Mouse (Mus musculus): ENCODE data around the gene Cand1. TPM values are rescaled to one million over a fixed set of nuclear protein-coding genes. Genes with fewer than 3 reads are reported as not detected.
A peak's percentile ranks its signal among the peaks of the same experiment; 100 is the strongest.

The Cand1 gene
- polyA plus RNA-seq, 1 experiment from 2014 or later = 106 TPM

DNA sequence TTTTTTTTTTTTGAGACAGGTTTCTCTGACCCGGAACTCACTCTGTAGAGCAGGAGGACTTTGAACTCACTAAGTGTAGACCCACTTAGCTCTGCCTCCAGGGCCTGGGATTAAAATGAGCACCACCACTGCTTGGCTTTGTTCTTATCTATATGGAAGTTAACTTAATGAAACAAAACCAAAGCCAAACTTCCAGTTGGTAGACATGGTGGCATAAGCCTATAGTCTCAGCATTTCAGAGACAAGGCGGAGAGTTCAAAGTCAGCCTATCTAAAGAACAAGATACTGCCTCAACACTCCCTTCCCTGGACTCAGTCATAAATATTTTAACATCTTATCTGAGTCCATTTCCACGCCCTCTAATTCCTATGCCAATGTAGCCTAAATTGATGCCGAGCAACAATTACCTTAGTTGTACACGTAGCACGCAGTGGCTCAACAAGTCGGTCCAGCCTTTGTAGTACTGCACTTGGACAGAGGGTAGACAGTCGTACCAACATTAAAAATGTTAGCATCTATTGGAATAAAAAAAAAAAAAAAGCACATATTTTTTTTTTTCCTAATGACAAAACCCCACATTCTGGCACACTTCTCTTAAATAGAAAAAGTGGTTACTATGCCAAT lies 33.4 kb downstream of the Cand1 start:
- H3K4me1 ChIP-seq = no peaks in the 10 kb centered on the region
- H3K4me3 ChIP-seq = no peak overlapping the region
- WGBS = 96% methylated on average over 8 of the region's 8 CpGs
- H3K27ac ChIP-seq = no peak overlapping the region
- H3K9ac ChIP-seq = no peak overlapping the region
- no peak overlapping the region for H3K4me2 ChIP-seq (replicated peaks)
- no peak for ATAC-seq (ENCODE audit: insufficient number of reproducible peaks, insufficient read depth, low FRiP score, low TSS enrichment)
- H3K27me3 ChIP-seq = no peaks in the 10 kb centered on the region
- H3K36me3 ChIP-seq = peaks cover 85% of the 10 kb centered on the region
- H3K9me3 ChIP-seq = no peaks in the 10 kb centered on the region

DNA sequence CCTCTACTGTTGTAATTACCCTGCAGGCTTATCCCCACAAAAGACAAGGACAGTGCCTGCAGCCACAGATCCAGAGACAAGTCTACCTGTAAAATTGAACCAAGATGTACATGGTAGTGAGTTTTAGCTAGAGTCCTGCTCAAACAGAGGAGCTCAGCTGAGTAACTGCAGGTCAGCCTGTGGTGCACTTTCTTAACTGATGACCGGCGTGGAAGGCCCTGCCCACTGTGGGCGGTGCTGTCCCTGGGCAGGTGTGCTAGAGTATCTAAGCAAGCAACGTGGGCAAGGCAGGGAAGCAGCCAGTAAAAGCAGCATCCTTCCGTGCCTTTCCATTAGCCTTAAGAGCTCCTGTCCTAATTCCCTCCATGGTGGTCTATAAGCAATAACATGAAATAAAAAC lies 34.6 kb downstream of the Cand1 start:
- Histone ChIP-seq H3K4me1 (no peaks in the 10 kb centered on the region), H3K4me2 (replicated peaks) (no peak overlapping the region), H3K4me3 (no peak overlapping the region), H3K27ac (no peak overlapping the region), H3K27me3 (no peaks in the 10 kb centered on the region), H3K36me3 (peaks cover 82% of the 10 kb centered on the region), H3K9ac (no peak overlapping the region), H3K9me3 (no peaks in the 10 kb centered on the region)
- WGBS = 86% methylated on average over 5 of the region's 5 CpGs
- no peak for ATAC-seq (ENCODE audit: insufficient number of reproducible peaks, insufficient read depth, low FRiP score, low TSS enrichment)

DNA sequence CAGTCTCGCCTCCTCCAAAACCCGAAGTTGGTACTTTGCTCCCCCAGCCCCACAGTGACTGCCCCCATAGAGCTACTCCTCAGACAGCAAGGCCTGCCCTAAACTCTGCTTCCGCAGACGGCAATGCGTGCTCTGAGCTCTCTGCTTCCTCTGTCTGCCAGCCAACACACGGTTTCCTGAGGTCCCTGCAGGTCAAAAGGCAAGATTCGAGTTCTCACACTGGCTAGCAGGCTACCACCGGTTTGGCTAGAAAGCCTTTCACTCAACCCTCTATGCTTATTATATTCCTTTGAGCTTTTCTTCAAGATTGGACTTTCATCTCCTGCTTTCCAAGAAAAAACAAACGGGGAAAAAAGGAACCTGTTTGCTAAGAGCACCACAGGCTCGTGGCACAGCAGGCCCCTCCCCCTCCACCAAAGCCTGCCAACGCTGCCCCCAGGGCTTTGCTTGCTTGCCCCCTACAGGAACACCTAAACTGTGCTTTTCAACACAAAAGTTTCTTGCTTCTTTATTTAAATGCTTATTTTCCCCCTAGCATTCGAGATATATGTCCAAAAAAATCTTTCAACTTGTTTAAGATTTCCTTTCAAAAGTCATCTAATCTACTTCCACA lies 35.4 kb downstream of the Cand1 start:
- no peak overlapping the region for H3K27ac ChIP-seq
- no peaks in the 10 kb centered on the region for H3K4me1 ChIP-seq
- no peak overlapping the region for H3K9ac ChIP-seq
- no peak overlapping the region for H3K4me2 ChIP-seq (replicated peaks)
- H3K36me3 ChIP-seq = peaks cover 80% of the 10 kb centered on the region
- WGBS = 70% methylated on average over 12 of the region's 12 CpGs
- ATAC-seq (ENCODE audit: insufficient number of reproducible peaks, insufficient read depth, low FRiP score, low TSS enrichment) = no peak
- no peaks in the 10 kb centered on the region for H3K9me3 ChIP-seq
- H3K4me3 ChIP-seq = no peak overlapping the region
- H3K27me3 ChIP-seq = no peaks in the 10 kb centered on the region

DNA sequence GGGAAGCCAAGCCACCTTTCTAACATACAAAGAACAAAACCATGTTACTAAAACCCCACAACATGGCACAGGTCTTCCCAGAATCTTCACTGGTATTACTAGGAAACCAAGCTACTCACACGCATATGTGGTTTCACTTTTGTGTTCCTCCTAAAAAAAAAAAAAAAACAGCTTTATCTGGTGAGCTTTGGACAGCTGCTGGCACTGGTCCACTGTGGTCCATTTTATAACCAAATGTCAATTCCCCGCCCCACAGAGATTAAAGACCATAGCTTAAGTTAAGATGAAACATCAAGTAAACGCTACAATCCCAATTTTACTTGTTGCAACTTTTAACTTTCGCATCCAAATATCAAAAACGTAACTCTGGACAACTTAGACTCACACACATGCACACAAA lies 40.0 kb downstream of the Cand1 start:
- Histone ChIP-seq H3K27me3 (no peaks in the 10 kb centered on the region), H3K9ac (no peak overlapping the region)
- ATAC-seq (ENCODE audit: insufficient number of reproducible peaks, insufficient read depth, low FRiP score, low TSS enrichment) = no peak

DNA sequence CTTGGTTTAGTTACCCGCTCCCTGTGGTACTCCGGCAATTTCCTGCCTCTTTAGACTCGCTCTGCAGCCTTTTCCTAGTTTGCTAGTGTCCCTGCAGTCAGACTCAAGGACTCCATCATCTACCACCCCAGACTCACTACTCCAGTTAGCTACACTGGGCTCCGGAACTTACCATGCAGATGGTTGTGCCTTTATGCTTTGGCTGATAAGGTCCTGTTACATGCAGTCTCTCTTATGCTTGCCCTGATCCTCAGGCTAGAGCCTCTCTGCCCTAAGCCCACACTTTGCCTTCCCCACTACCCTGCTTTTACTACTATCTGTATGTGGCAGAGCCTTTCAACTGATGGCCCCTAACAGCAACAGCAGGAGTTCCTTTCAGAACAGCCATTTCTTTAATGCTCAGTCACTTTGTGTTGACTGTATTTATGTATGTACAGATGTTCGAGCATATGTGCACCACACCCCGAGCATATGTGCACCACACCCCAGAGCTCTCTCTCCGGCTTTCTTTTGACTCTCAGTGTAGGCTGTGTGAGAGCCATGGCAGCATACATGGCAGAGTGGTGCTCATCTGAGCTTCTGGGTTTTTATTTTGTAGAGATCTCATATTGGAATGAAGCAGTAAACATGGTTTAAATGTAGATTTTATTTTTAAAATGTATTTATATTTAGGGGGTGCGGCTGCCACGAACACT lies 41.5 kb downstream of the Cand1 start:
- H3K4me2 ChIP-seq (replicated peaks) = no peak overlapping the region
- 92% methylated on average over 9 of the region's 9 CpGs for WGBS
- no peaks in the 10 kb centered on the region for H3K9me3 ChIP-seq
- no peak for ATAC-seq (ENCODE audit: insufficient number of reproducible peaks, insufficient read depth, low FRiP score, low TSS enrichment)
- H3K27ac ChIP-seq = no peak overlapping the region
- no peaks in the 10 kb centered on the region for H3K4me1 ChIP-seq
- no peak overlapping the region for H3K4me3 ChIP-seq
- no peaks in the 10 kb centered on the region for H3K27me3 ChIP-seq
- H3K36me3 ChIP-seq = peaks cover 47% of the 10 kb centered on the region
- H3K9ac ChIP-seq = no peak overlapping the region

More for the DNA sequence above, 40.0 kb downstream of the Cand1 start:
- no peak overlapping the region for H3K27ac ChIP-seq
- WGBS = 96% methylated on average over 5 of the region's 5 CpGs
- H3K4me1 ChIP-seq = no peaks in the 10 kb centered on the region
- no peak overlapping the region for H3K4me3 ChIP-seq
- H3K9me3 ChIP-seq = no peaks in the 10 kb centered on the region
- no peak overlapping the region for H3K4me2 ChIP-seq (replicated peaks)
- peaks cover 57% of the 10 kb centered on the region for H3K36me3 ChIP-seq

DNA sequence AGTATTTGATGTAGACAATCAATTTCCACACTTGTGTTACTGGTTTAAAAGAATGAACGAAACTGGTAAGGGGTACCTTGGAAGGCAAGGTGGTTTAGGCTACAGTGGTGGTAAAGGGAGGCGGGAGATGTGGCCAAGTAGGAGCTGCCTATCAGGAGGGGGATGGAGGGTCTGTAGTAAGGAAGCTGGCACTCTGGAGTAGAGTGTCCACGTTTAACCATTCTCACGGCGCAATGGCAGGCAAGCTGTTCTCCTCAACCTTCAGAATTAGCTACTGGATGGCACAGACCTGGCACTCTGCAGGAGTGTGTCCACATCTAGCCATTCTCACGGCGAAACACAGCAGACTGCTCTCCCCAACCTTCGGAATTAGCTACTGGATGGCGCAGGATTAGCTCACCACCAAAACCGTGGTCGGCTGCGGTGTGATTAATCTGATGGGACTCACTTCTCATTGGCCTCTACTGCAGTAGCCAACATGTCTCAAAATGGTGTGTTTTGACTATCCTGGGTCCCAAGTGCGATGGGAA lies 42.2 kb downstream of the Cand1 start:
- Histone ChIP-seq H3K9ac (no peak overlapping the region), H3K27ac (no peak overlapping the region), H3K4me2 (replicated peaks) (no peak overlapping the region), H3K4me3 (no peak overlapping the region), H3K9me3 (no peaks in the 10 kb centered on the region), H3K27me3 (no peaks in the 10 kb centered on the region), H3K4me1 (no peaks in the 10 kb centered on the region), H3K36me3 (peaks cover 41% of the 10 kb centered on the region)
- WGBS = 93% methylated on average over 13 of the region's 13 CpGs
- ATAC-seq (ENCODE audit: insufficient number of reproducible peaks, insufficient read depth, low FRiP score, low TSS enrichment) = peak; percentile 67; the same call in 1 of the 2 replicates

DNA sequence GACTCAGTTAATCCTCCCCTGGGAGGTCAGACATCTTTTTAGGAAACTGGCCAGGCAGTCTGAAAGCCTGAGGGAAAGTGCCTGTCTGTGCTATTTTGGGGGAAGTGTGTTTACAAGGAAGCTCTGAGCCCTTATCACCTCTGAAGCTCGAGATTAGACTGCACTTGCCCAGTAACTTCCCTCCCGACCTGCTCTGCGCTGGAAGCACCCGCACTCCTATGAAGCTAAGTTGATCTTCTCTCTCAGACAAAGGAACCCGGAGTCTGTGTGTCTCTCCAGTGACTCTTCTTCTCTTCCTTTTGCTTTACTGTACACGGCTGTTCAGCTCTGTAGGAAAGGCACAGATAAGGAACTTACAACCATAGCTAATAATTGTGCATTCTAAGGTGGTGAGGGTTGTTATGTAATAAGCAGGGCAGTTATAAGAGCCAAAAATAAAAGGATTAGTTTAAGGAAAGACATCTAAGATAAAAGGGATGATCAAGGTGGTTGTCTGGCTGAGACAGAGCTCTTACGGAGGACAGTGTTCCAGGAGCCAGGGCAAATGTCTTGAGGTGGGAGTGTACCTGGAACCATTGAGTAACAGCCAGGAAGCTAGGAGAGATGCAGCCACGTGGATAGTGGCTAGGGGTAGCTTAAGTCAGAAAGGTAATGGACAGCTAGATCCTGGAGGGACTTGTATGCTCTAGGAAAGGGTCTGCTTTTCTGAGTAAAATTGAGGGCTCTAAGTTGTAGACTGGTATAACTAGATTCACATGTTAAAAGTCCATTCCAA lies 47.1 kb downstream of the Cand1 start:
- no peak for ATAC-seq (ENCODE audit: insufficient number of reproducible peaks, insufficient read depth, low FRiP score, low TSS enrichment)

DNA sequence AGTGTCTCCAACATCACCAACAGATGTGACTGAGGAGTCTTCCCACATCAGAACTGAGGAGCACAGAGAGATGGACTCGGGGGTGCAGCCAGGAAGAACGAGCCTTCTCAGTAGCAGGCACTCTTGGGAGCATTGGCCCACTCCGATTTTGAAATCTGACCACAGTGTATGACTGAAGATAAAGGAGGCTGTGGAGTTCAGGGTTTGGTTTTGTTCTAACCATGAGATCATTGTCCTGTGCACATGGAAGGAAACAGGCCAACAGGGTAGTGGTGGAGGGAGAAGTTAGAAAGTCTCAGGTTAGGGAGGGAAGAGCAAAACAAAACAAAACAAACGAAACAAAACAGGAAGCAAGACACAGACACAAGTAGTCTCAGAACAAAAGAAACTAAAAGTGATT lies 52.1 kb downstream of the Cand1 start:
- Histone ChIP-seq H3K9ac (no peak overlapping the region), H3K27ac (no peak overlapping the region), H3K27me3 (no peaks in the 10 kb centered on the region), H3K4me1 (no peaks in the 10 kb centered on the region), H3K9me3 (no peaks in the 10 kb centered on the region), H3K4me3 (no peak overlapping the region), H3K4me2 (replicated peaks) (no peak overlapping the region), H3K36me3 (no peaks in the 10 kb centered on the region)
- WGBS = 56% methylated on average over 4 of the region's 4 CpGs
- ATAC-seq (ENCODE audit: insufficient number of reproducible peaks, insufficient read depth, low FRiP score, low TSS enrichment) = no peak

More for the DNA sequence above, 47.1 kb downstream of the Cand1 start:
- Histone ChIP-seq H3K27me3 (no peaks in the 10 kb centered on the region), H3K4me2 (replicated peaks) (no peak overlapping the region), H3K9me3 (no peaks in the 10 kb centered on the region), H3K27ac (no peak overlapping the region), H3K36me3 (peaks cover 9% of the 10 kb centered on the region; the same call in 1 of the 2 replicates), H3K4me1 (no peaks in the 10 kb centered on the region), H3K4me3 (no peak overlapping the region), H3K9ac (no peak overlapping the region)
- WGBS = 64% methylated on average over 8 of the region's 8 CpGs

DNA sequence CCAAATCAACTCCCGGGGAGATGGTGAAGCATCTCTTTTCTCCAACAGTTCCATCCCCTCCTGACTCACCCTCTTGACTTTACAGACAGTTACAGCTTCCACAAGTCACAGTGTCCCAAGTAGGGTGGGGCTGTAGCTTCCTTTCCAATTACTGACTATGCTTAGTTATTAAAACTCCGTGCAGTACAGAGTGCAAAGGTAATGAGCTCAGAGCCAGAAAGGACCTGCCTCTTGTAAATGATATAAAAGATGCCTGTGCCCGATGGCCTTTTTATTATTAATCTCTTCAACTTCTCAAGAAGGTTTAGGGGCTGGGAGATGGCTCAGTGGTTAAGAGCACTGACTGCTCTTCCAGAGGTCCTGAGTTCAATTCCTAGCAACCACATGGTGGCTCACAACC lies 70.2 kb downstream of the Cand1 start:
- H3K36me3 ChIP-seq = no peaks in the 10 kb centered on the region
- 0 out of 2 replicates have a peak, but pooled peaks cover 4% of the 10 kb centered on the region for H3K4me1 ChIP-seq
- no peak for ATAC-seq (ENCODE audit: insufficient number of reproducible peaks, insufficient read depth, low FRiP score, low TSS enrichment)
- H3K4me3 ChIP-seq = no peak overlapping the region
- no peaks in the 10 kb centered on the region for H3K9me3 ChIP-seq
- no peak overlapping the region for H3K9ac ChIP-seq
- 87% methylated on average over 3 of the region's 3 CpGs for WGBS
- H3K27ac ChIP-seq = no peak overlapping the region
- H3K27me3 ChIP-seq = no peaks in the 10 kb centered on the region
- H3K4me2 ChIP-seq (replicated peaks) = no peak overlapping the region

DNA sequence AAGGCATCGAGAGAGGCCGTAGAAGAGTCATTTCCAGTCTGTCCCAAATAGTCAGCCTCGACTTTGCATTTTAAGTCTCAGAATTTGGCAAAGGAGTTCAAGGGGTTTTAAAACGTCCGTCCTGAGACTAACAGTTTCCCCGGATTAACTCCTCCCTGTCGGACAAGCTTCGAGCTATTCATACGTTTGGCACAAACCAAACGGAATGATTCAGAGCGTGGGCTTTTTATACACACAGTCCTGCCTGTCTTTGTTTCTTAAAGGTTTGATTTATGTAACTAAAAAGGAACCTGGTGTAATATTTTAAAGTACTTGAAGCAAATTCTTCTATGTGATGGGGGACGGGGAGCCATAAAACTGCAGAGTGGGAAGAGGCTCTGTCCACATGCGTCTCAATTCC lies 70.6 kb downstream of the Cand1 start:
- 84% methylated on average over 13 of the region's 13 CpGs for WGBS
- ATAC-seq (ENCODE audit: insufficient number of reproducible peaks, insufficient read depth, low FRiP score, low TSS enrichment) = no peak
- no peaks in the 10 kb centered on the region for H3K36me3 ChIP-seq
- 0 out of 2 replicates have a peak, but pooled peaks cover 4% of the 10 kb centered on the region for H3K4me1 ChIP-seq
- H3K27ac ChIP-seq = no peak overlapping the region
- no peaks in the 10 kb centered on the region for H3K27me3 ChIP-seq
- H3K4me2 ChIP-seq (replicated peaks) = no peak overlapping the region
- H3K9me3 ChIP-seq = no peaks in the 10 kb centered on the region
- no peak overlapping the region for H3K9ac ChIP-seq
- H3K4me3 ChIP-seq = no peak overlapping the region

DNA sequence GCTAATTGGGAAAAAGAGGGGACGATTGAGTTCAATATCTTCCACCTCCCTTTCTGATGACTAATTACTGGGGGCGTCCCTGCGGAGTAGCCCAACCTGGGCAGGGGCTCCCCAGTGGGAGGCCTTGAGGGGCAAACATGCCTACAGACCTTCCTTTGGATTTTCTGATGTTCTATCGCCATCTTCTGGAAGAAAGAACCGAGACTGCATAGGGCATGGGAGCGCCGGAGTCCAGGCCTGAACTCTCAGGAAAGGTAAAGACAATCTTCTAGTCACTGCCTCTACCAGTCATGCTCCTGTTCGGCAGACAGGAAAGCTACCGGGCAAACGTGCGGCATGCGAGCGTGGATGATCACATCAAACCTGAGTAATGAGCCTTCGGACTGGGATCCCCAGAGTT lies 71.1 kb downstream of the Cand1 start:
- H3K9ac ChIP-seq = no peak overlapping the region
- WGBS = 28% methylated on average over 14 of the region's 14 CpGs
- H3K9me3 ChIP-seq = no peaks in the 10 kb centered on the region
- H3K4me3 ChIP-seq = no peak overlapping the region
- ATAC-seq (ENCODE audit: insufficient number of reproducible peaks, insufficient read depth, low FRiP score, low TSS enrichment) = no peak; the same call in 1 of the 2 replicates
- no peak overlapping the region for H3K27ac ChIP-seq
- H3K27me3 ChIP-seq = no peaks in the 10 kb centered on the region
- no peaks in the 10 kb centered on the region for H3K36me3 ChIP-seq
- 0 out of 2 replicates have a peak, but pooled peaks cover 4% of the 10 kb centered on the region for H3K4me1 ChIP-seq
- H3K4me2 ChIP-seq (replicated peaks) = no peak overlapping the region
